Mouse (Mus musculus) CD4-positive, CD25-positive, alpha-beta regulatory T cell, adult 4 months (primary cell): Measurements from ENCODE around the gene Ror1. TPM values are rescaled to one million over a fixed set of nuclear protein-coding genes. Genes with fewer than 3 reads are reported as not detected.

Experiments used
- ATAC-seq: one replicate; pipeline ENCODE4 v1.8.0; 2017
- polyA plus RNA-seq, 2 experiments: library from polyadenylated mRNA; unstranded; fragments of 100-300 nt; shearing (Covaris generic); gene quantifications; one replicate each; pipeline ENCODE4 v1.2.1; 2017

Ror1 gene
- polyA plus RNA-seq, 2 experiments from 2014 or later: not detected

- ATAC-seq: no peak
Observed at GRCm38 (mm10) chr4:100166871-100167270, 71.3 kb downstream of the Ror1 start.

- ATAC-seq: no peak
Observed at GRCm38 (mm10) chr4:100169683-100170082, 74.1 kb downstream of the Ror1 start.

GRCm38 (mm10) chr4:100170161-100170650, 74.6 kb downstream of the Ror1 start:
- ATAC-seq: no peak

GRCm38 (mm10) chr4:100170743-100171142, 75.2 kb downstream of the Ror1 start:
- no peak for ATAC-seq

- no peak for ATAC-seq
Observed at GRCm38 (mm10) chr4:100171483-100171898, 75.9 kb downstream of the Ror1 start.

- no peak for ATAC-seq
Observed at GRCm38 (mm10) chr4:100175594-100175993, 80.0 kb downstream of the Ror1 start.

GRCm38 (mm10) chr4:100178316-100178715, 82.7 kb downstream of the Ror1 start:
- ATAC-seq: no peak

GRCm38 (mm10) chr4:100181676-100182075, 86.1 kb downstream of the Ror1 start:
- no peak for ATAC-seq

GRCm38 (mm10) chr4:100186781-100187180, 91.2 kb downstream of the Ror1 start:
- ATAC-seq: no peak

- no peak for ATAC-seq
Observed at GRCm38 (mm10) chr4:100187563-100188200, 92.1 kb downstream of the Ror1 start.

GRCm38 (mm10) chr4:100188201-100188699, 92.7 kb downstream of the Ror1 start:
- ATAC-seq: no peak

- no peak for ATAC-seq
Observed at GRCm38 (mm10) chr4:100191483-100191882, 95.9 kb downstream of the Ror1 start.

- ATAC-seq: no peak
Observed at GRCm38 (mm10) chr4:100194136-100194535, 98.5 kb downstream of the Ror1 start.

GRCm38 (mm10) chr4:100196255-100196793, 100.7 kb downstream of the Ror1 start:
- ATAC-seq: no peak

- no peak for ATAC-seq
Observed at GRCm38 (mm10) chr4:100198275-100198674, 102.7 kb downstream of the Ror1 start.

- ATAC-seq: no peak
Observed at GRCm38 (mm10) chr4:100201322-100201721, 105.7 kb downstream of the Ror1 start.

- ATAC-seq: no peak
Observed at GRCm38 (mm10) chr4:100203066-100203465, 107.5 kb downstream of the Ror1 start.

GRCm38 (mm10) chr4:100203688-100204087, 108.1 kb downstream of the Ror1 start:
- ATAC-seq: no peak

GRCm38 (mm10) chr4:100204381-100204780, 108.8 kb downstream of the Ror1 start:
- ATAC-seq: no peak

GRCm38 (mm10) chr4:100208081-100208480, 112.5 kb downstream of the Ror1 start:
- ATAC-seq: no peak

GRCm38 (mm10) chr4:100209106-100209505, 113.5 kb downstream of the Ror1 start:
- ATAC-seq: no peak

- ATAC-seq: no peak
Observed at GRCm38 (mm10) chr4:100211331-100211730, 115.7 kb downstream of the Ror1 start.

GRCm38 (mm10) chr4:100214324-100215215, 119.0 kb downstream of the Ror1 start:
- ATAC-seq: no peak
